Mouse (Mus musculus): ENCODE data around the gene Kif13a. TPM values are rescaled to one million over a fixed set of nuclear protein-coding genes. Genes with fewer than 3 reads are reported as not detected.

Kif13a gene
- polyA plus RNA-seq, 1 experiment from 2014 or later, result 10.1 TPM

DNA sequence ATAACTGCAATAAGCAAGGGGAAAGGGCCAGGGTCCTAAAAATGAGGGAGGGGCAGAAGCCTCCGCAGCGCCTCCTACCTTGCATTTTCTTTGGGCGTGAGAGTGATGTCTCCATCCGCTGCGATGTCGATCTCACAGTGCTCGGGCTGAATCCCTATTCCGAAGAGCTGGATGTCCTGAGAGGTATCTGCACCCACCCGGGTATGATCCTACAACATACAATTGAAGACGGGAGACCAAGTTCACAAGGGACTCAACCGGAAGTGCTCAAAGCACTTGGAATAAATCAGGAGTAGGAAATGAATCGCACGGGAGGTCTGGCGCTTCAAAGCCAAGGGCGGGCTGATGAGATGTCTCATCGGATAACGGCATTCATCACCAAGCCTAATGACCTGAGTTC lies 119.1 kb downstream of the Kif13a start:
- Histone ChIP-seq H3K9ac (replicated peaks; ENCODE audit: low read length) (no peak overlapping the region), H3K4me2 (replicated peaks; ENCODE audit: low read depth, low read length) (no peak overlapping the region), H3K4me3 (ENCODE audit: low read length) (no peak overlapping the region), H3K36me3 (ENCODE audit: insufficient read depth, low read length) (peaks cover 47% of the 10 kb centered on the region), H3K4me1 (ENCODE audit: insufficient read depth, low read length) (no peaks in the 10 kb centered on the region), H3K27ac (ENCODE audit: low read length) (no peak overlapping the region), H3K27me3 (ENCODE audit: insufficient read depth, low read length) (no peaks in the 10 kb centered on the region), H3K9me3 (ENCODE audit: low read length) (no peaks in the 10 kb centered on the region)
- 94% methylated on average over 17 of the region's 17 CpGs for WGBS
- no peak for ATAC-seq (ENCODE audit: low FRiP score, low TSS enrichment)

DNA sequence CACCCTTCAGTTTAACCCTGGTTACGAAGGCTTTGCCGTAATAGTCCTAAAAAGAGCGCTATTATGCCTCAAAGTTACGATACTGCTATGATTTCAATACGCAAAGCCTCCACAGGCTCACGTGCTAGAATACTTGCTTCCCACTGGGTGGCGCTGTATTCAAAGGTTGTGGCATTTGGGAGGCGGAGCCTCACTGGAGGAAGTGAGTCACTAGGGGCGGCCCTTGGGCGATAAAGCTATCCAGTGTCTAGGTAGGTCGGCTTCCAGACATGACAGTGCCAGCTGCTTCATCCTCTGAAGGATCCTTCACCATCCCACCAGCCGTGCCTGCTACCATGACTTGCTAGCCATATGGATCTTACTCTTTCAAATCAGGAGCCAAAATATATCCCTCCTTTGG lies 119.6 kb downstream of the Kif13a start:
- Histone ChIP-seq H3K36me3 (ENCODE audit: insufficient read depth, low read length) (peaks cover 46% of the 10 kb centered on the region), H3K9ac (replicated peaks; ENCODE audit: low read length) (no peak overlapping the region), H3K27me3 (ENCODE audit: insufficient read depth, low read length) (no peaks in the 10 kb centered on the region), H3K27ac (ENCODE audit: low read length) (no peak overlapping the region), H3K4me3 (ENCODE audit: low read length) (no peak overlapping the region), H3K4me1 (ENCODE audit: insufficient read depth, low read length) (no peaks in the 10 kb centered on the region), H3K9me3 (ENCODE audit: low read length) (no peaks in the 10 kb centered on the region), H3K4me2 (replicated peaks; ENCODE audit: low read depth, low read length) (no peak overlapping the region)
- WGBS, result 92% methylated on average over 12 of the region's 12 CpGs
- no peak for ATAC-seq (ENCODE audit: low FRiP score, low TSS enrichment)

DNA sequence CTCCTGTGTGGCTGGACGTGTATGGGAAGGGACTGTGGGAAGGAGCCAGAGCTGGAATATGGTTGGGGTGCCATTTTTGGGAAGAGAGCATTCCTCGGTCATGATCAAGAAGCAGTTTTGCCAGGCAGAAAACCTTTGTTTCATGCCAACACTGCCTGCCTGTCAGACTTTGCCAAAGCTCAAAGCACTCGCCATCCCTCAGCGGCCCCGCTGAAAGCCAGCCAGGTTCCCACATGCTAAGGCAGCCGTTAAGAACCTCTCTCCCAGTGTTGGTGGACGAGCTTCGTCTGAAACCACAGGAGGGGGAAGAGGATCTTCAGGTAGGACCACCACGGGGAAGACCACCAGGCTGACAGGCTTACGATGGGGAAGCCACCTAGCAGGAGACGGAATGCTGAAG lies 121.8 kb downstream of the Kif13a start:
- H3K9ac ChIP-seq (replicated peaks; ENCODE audit: low read length), result no peak overlapping the region
- H3K27ac ChIP-seq (ENCODE audit: low read length), result no peak overlapping the region
- H3K4me2 ChIP-seq (replicated peaks; ENCODE audit: low read depth, low read length), result no peak overlapping the region
- H3K4me1 ChIP-seq (ENCODE audit: insufficient read depth, low read length), result no peaks in the 10 kb centered on the region
- H3K36me3 ChIP-seq (ENCODE audit: insufficient read depth, low read length), result peaks cover 29% of the 10 kb centered on the region
- no peaks in the 10 kb centered on the region for H3K27me3 ChIP-seq (ENCODE audit: insufficient read depth, low read length)
- WGBS, result 86% methylated on average over 11 of the region's 11 CpGs
- no peak for ATAC-seq (ENCODE audit: low FRiP score, low TSS enrichment)
- no peaks in the 10 kb centered on the region for H3K9me3 ChIP-seq (ENCODE audit: low read length)
- no peak overlapping the region for H3K4me3 ChIP-seq (ENCODE audit: low read length)

DNA sequence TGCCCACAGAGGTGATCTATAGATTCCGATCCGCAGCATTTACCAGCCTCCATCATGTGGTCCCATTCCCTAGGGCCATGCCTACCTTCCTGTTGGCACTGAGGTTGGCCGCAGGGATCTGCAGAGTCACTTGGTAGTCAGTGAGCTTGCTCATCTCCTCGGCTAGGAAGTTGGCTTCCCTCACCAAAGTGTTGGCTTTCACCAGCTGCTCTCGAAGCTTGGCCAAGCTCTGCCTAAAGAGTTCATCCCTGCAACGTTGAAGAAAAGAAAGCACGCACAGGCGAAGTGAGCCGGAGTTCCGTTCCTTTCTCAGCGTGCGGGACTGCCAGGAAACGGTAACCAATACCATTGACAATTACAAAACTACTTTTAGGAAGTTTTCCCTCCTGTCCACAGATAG lies 128.5 kb downstream of the Kif13a start:
- Histone ChIP-seq H3K27me3 (ENCODE audit: insufficient read depth, low read length) (no peaks in the 10 kb centered on the region), H3K9ac (replicated peaks; ENCODE audit: low read length) (no peak overlapping the region), H3K4me2 (replicated peaks; ENCODE audit: low read depth, low read length) (no peak overlapping the region), H3K36me3 (ENCODE audit: insufficient read depth, low read length) (peaks cover 12% of the 10 kb centered on the region; the same call in 1 of the 2 replicates), H3K4me1 (ENCODE audit: insufficient read depth, low read length) (no peaks in the 10 kb centered on the region), H3K4me3 (ENCODE audit: low read length) (no peak overlapping the region), H3K9me3 (ENCODE audit: low read length) (no peaks in the 10 kb centered on the region), H3K27ac (ENCODE audit: low read length) (no peak overlapping the region)
- WGBS, result 95% methylated on average over 13 of the region's 13 CpGs
- ATAC-seq (ENCODE audit: low FRiP score, low TSS enrichment), result no peak

DNA sequence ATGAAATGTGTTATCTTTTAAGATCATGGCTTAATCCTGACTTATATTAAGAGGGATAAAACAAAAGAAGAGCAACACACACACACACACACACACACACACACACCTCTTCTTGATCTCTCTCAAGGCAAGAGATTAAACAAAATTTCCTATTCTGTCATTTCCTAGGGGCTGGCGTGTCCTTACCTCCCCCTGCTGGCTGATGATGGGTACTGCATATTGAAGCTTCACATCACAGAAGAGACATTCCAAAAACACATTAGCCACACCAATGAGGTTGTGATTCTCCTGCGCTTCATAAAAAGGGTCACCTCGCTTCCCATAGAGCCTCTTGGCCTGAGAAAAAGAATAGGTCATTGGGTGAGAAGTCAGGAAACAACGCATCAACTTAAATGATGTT lies 131.5 kb downstream of the Kif13a start:
- no peak overlapping the region for H3K27ac ChIP-seq (ENCODE audit: low read length)
- no peak for ATAC-seq (ENCODE audit: low FRiP score, low TSS enrichment)
- no peaks in the 10 kb centered on the region for H3K9me3 ChIP-seq (ENCODE audit: low read length)
- no peaks in the 10 kb centered on the region for H3K27me3 ChIP-seq (ENCODE audit: insufficient read depth, low read length)
- H3K4me2 ChIP-seq (replicated peaks; ENCODE audit: low read depth, low read length), result no peak overlapping the region
- H3K36me3 ChIP-seq (ENCODE audit: insufficient read depth, low read length), result peaks cover 24% of the 10 kb centered on the region
- no peaks in the 10 kb centered on the region for H3K4me1 ChIP-seq (ENCODE audit: insufficient read depth, low read length)
- H3K4me3 ChIP-seq (ENCODE audit: low read length), result no peak overlapping the region
- WGBS, result 35% methylated on average over 4 of the region's 4 CpGs
- H3K9ac ChIP-seq (replicated peaks; ENCODE audit: low read length), result no peak overlapping the region

DNA sequence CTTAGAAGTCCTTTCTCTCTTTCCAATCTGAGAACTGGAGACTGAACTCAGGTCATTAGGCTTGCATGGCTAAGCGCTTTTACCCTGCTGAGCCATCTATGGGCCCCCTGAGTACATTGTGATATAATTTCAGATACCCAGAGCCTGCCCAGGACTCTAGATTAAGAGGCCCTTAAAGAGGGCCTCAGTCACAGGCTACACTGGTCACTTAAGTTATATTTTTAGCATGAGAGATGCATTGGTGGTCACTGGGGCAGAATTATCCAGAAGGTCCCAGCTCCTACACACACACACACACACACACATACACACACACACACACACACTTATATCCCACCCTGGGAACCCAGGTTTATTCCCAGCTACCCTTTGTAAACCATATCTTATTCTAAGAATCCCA lies 133.3 kb downstream of the Kif13a start:
- Histone ChIP-seq H3K4me1 (ENCODE audit: insufficient read depth, low read length) (no peaks in the 10 kb centered on the region), H3K27ac (ENCODE audit: low read length) (no peak overlapping the region), H3K4me2 (replicated peaks; ENCODE audit: low read depth, low read length) (no peak overlapping the region), H3K4me3 (ENCODE audit: low read length) (no peak overlapping the region), H3K27me3 (ENCODE audit: insufficient read depth, low read length) (no peaks in the 10 kb centered on the region), H3K9me3 (ENCODE audit: low read length) (no peaks in the 10 kb centered on the region), H3K36me3 (ENCODE audit: insufficient read depth, low read length) (peaks cover 31% of the 10 kb centered on the region), H3K9ac (replicated peaks; ENCODE audit: low read length) (no peak overlapping the region)
- WGBS, result 83% methylated on average over 1 of the region's 1 CpGs
- peak; percentile 31; the same call in 1 of the 2 replicates for ATAC-seq (ENCODE audit: low FRiP score, low TSS enrichment)

DNA sequence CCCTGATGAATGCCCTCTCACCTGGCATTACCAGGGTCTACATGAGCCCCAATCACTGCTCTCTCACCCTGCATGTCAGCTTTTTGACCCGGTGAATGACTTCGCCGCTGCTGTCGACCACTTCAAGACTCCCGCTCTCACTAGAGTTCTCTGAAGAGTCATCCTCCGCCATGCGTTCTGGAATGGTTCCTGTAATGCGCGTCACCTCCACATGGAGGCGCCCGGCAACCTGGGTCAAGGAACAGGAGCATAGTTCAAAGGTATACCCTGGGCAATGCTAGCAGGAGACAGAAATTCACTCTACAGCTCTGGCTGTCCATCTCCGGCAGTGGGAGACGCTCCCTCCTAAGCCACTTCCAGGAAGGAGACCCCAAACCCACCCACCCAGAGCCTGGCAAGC lies 135.8 kb downstream of the Kif13a start:
- no peak for ATAC-seq (ENCODE audit: low FRiP score, low TSS enrichment)
- Histone ChIP-seq H3K27me3 (ENCODE audit: insufficient read depth, low read length) (no peaks in the 10 kb centered on the region), H3K36me3 (ENCODE audit: insufficient read depth, low read length) (peaks cover 29% of the 10 kb centered on the region), H3K4me2 (replicated peaks; ENCODE audit: low read depth, low read length) (no peak overlapping the region), H3K4me3 (ENCODE audit: low read length) (no peak overlapping the region), H3K27ac (ENCODE audit: low read length) (no peak overlapping the region), H3K4me1 (ENCODE audit: insufficient read depth, low read length) (no peaks in the 10 kb centered on the region), H3K9me3 (ENCODE audit: low read length) (no peaks in the 10 kb centered on the region), H3K9ac (replicated peaks; ENCODE audit: low read length) (no peak overlapping the region)
- WGBS, result 88% methylated on average over 13 of the region's 13 CpGs

DNA sequence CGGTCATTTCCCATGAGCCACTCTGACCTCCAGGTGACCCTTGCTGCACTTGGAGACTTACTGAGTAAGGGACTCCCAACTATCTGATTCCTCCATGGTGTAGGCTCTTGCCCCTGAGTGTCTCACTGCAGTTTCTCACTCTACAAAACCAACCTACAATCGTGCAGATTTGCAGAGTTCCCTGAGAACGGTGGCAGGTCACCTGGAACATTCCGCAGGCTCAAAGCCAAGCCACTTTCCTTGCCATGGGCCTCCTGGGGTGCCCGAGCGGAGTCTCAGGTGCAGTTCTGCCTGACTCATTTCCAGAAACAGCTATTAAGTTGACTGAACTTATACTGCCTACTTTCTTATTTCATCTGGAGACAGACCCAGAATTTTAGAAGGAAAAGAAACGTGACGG lies 141.2 kb downstream of the Kif13a start:
- no peaks in the 10 kb centered on the region for H3K9me3 ChIP-seq (ENCODE audit: low read length)
- no peak overlapping the region for H3K9ac ChIP-seq (replicated peaks; ENCODE audit: low read length)
- 48% methylated on average over 8 of the region's 8 CpGs for WGBS
- H3K27me3 ChIP-seq (ENCODE audit: insufficient read depth, low read length), result no peaks in the 10 kb centered on the region
- H3K4me3 ChIP-seq (ENCODE audit: low read length), result no peak overlapping the region
- peak overlapping the region; percentile 68 for H3K27ac ChIP-seq (ENCODE audit: low read length)
- peaks cover 8% of the 10 kb centered on the region for H3K4me1 ChIP-seq (ENCODE audit: insufficient read depth, low read length)
- H3K4me2 ChIP-seq (replicated peaks; ENCODE audit: low read depth, low read length), result no peak overlapping the region
- ATAC-seq (ENCODE audit: low FRiP score, low TSS enrichment), result 0 out of 2 replicates have a peak, but pooled peaks have one; percentile 63
- H3K36me3 ChIP-seq (ENCODE audit: insufficient read depth, low read length), result peaks cover 27% of the 10 kb centered on the region

DNA sequence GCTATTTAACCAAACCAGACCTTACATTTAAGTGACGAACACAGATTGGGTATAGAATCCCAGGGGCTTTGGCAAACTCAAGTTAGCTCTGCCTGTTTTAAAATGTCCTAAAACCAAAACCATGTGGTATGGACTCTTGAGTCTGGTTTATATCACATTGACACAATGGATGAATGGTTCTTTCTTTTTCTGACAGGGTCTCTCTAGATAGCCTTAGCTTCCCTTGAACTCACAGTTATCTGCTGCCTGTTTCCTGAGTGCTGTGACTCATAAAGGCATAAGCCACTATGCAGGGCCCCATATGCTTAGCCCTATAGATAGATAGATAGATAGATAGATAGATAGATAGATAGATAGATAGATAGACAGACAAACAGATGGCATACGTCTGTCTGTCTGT lies 142.8 kb downstream of the Kif13a start:
- no peak overlapping the region for H3K4me2 ChIP-seq (replicated peaks; ENCODE audit: low read depth, low read length)
- H3K9me3 ChIP-seq (ENCODE audit: low read length), result no peaks in the 10 kb centered on the region
- ATAC-seq (ENCODE audit: low FRiP score, low TSS enrichment), result no peak
- H3K9ac ChIP-seq (replicated peaks; ENCODE audit: low read length), result no peak overlapping the region
- no peak overlapping the region for H3K4me3 ChIP-seq (ENCODE audit: low read length)
- no peaks in the 10 kb centered on the region for H3K27me3 ChIP-seq (ENCODE audit: insufficient read depth, low read length)
- no peak overlapping the region for H3K27ac ChIP-seq (ENCODE audit: low read length)
- WGBS, result 83% methylated on average over 2 of the region's 2 CpGs
- H3K4me1 ChIP-seq (ENCODE audit: insufficient read depth, low read length), result peaks cover 8% of the 10 kb centered on the region
- H3K36me3 ChIP-seq (ENCODE audit: insufficient read depth, low read length), result peaks cover 17% of the 10 kb centered on the region; the same call in 1 of the 2 replicates

DNA sequence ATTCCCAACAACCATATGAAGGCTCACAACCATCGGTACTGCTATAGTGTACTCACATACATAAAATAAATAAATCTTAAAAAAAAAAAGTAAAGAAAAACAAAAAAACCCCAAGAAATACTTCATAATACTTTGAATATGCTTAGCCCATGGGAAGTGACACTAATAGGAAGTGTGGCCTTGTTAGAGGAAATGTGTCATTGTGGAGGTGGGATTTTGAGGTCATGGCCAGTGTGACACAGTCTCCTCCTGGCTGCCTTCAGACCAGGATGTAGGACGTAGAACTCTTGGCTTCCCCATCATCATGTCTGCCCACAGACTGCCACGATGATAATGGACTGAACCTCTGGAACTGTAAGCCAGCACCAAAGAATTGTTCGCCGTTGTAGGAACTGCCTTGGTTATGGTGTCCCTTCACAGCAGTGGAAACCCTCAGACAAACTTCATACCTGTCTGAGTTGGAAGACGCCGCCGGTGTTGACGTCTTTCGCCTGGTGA lies 143.6 kb downstream of the Kif13a start:
- Histone ChIP-seq H3K9me3 (ENCODE audit: low read length) (no peaks in the 10 kb centered on the region), H3K4me2 (replicated peaks; ENCODE audit: low read depth, low read length) (no peak overlapping the region), H3K27me3 (ENCODE audit: insufficient read depth, low read length) (no peaks in the 10 kb centered on the region), H3K4me3 (ENCODE audit: low read length) (no peak overlapping the region), H3K27ac (ENCODE audit: low read length) (no peak overlapping the region), H3K4me1 (ENCODE audit: insufficient read depth, low read length) (peaks cover 8% of the 10 kb centered on the region), H3K9ac (replicated peaks; ENCODE audit: low read length) (no peak overlapping the region), H3K36me3 (ENCODE audit: insufficient read depth, low read length) (peaks cover 15% of the 10 kb centered on the region; the same call in 1 of the 2 replicates)
- ATAC-seq (ENCODE audit: low FRiP score, low TSS enrichment), result no peak
- 92% methylated on average over 10 of the region's 10 CpGs for WGBS

All from kidney, embryonic 16.5 days (tissue).